Mouse (Mus musculus) frontal cortex, postnatal 36 days (tissue): ENCODE data around the gene Ppm1l.

Experiments
- DNase-seq, 2 experiments: peaks; one replicate each; pipeline ENCODE4 v3.0.0; 2022; ENCODE audit warnings: low spot score in 2 of 2

Gene Ppm1l

DNA sequence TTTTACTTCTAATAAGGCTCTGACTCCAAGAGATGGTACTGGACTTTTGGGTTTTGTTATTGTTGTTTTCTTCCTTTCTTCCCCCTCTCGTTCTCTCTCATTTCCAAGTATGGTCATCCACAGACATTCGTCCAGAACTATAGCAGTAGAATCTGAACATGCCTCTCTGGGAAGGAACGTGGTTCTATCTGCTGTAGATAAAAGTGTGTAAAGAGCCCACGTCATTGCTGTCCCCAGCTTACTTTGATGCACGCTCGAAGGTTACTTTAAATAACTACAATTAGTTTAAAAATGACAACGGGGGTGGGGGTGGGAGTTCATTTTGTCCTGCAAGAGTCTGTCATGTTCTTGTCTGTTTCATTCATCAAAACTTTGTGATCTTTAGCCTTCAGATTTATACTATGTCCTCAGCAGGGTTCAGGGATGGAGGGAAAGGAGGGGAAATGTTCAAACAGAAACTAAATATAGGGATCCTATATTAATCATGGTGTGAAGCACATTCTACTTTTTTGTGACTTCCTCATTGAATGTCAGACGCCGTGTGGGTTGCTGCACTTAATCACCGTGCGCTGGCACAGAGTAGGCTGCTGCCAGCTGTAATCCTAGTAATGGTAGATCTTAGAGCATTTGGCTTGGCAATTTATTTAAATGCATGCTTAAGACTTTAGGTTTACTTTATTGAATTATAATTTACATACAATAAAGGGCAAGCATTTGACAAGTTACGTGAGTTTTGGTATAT, 122.3 kb downstream of the Ppm1l start:
- DNase-seq: peak; percentile 48 to 52

DNA sequence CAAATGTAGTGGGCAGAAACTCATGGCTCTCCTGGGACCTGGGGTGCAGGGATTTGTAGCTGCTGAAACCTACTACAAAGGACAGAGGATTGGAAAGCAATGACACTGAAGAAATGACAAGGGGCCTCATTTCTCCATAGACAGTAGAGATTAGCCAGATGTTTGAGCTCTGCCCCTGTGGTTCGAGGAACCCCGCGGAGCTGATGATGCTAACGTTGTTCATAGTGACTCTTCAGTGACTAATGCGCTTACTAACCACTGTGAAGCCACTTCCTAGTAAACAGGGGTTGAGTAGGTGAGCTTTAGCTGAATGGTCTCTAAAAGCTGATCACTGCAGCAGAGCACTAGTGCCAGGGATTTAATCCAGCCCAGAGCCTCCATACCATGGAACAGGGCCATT, 124.1 kb downstream of the Ppm1l start:
- DNase-seq: no peak

- no peak for DNase-seq
Measured at GRCm38 (mm10) chr3:69446989-69447388, 130.3 kb downstream of the Ppm1l start.

- no peak for DNase-seq
Measured at GRCm38 (mm10) chr3:69449041-69449440, 132.4 kb downstream of the Ppm1l start.

DNA sequence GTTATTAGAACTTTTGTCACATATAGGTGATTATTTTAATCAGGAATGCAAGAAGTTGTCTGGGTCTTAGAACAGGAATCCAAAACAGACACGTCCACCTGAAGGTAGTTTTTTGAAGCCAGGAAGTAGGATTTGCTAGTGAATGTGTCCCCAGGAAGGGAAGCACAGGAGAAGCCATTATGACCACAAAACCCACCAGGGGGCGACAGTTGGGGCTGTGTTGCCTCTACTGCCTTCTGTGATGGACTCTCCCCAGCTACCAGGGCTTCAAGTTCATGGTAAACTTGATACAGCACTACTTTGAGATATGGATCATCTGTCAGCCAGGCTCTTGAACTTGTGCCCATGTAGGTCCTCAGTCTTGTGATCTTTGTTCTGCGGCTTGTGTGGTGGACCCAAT, 137.7 kb downstream of the Ppm1l start:
- no peak for DNase-seq

- DNase-seq: no peak
Measured at GRCm38 (mm10) chr3:69456071-69456470, 139.4 kb downstream of the Ppm1l start.

DNA sequence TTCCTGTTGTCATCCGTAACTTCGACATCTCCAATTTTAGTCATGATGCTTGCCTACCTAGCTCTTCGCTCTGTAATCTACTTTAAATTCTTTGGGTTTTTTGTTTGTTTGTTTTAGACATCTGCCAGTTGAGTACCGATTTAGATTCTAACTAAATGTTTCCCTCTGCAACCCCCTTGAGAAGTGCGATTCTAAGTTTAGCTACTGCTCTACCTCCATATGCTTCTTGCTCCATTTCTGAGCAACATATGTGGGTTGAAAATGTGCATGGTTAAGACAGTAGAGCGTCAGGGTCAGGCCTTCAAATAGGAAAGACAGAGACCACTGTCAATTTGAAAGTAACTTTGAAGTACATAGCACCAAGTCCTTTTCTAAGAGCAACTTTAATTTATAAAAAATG, 142.1 kb downstream of the Ppm1l start:
- no peak for DNase-seq

GRCm38 (mm10) chr3:69461956-69462355, 145.3 kb downstream of the Ppm1l start:
- no peak for DNase-seq

DNA sequence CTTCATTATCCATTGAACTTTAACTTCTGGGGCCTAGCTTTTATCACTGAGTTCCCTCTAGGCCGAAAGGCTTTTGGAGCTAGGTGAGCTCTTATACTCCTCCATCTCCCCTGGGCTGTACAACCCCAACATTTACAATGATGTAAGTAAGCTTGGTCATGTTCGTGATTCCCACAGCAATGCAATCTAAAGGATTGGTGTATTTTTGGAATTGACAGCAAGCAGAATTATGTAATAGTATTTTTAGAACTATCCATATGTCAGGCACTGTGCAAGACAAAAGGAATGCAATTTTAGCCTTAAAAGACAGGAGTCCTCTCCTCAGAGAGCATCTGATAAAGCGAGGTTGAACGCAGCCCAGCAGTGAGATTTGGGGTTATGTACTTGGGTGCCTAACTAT, 149.1 kb downstream of the Ppm1l start:
- no peak for DNase-seq

DNA sequence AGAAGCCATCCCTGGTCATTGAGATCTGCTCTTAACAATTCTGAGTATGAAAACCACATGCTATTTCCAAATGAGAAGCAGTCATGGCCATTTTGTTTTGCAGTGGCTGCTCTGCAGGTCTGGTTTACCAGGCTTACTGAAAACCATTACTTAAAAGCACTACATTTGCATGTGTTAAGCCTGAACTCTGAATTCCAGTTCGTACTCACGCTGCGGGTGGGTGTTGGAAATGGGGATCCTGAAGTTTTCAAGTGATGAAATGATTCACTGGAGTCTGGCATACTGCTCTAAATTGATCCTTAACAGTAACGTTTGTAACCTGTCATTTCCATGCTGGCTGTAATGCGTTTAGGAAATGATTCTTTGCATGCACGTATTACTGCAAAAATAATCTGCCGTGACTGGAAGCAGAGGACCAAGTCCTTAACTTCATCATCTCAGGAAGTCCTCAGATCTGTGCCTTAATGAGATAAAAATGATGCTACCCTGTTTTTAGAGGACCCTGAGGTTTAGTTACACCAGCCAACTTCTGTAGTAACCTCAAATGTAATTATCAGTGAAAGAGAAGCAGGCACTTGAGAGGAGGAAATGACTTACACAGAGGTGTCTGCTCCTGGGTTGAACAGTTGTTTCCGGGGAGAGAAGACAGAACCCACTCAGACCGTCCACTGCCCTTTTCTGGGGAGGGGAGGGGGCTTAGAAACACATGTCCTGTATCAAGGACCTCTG, 151.8 kb downstream of the Ppm1l start:
- DNase-seq: peak; percentile 37 to 66

GRCm38 (mm10) chr3:69469463-69470141, 152.9 kb downstream of the Ppm1l start:
- no peak for DNase-seq

GRCm38 (mm10) chr3:69470142-69470796, 153.6 kb downstream of the Ppm1l start:
- no peak for DNase-seq

DNA sequence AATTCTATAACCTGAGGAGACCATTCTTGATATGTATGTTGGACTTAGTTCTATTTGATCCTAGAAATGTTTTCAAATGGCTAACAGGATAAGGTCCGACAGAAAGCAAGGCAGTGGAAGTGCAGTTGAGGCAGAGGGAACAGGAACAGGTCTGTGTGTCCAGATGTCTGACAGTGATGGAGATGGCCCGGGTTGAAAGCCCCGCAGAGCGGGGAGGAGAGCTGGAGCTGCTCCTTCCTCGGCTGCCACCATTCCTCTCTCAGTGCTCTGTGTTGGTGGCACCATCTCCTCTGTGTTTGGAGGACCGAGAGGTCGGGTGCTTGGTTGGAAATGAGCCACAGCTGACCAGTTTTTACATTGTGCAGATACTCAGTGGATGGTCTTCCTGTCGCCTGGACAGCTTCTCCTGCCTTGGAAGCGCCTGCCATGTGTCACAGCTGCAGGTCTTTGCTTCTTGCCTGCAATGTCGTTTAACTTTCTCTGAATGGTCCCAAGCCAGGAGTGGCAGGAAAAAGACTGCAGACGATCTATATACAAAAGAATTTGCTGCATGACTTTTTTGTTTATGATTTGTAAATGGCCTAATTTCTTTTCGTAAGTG, 159.3 kb downstream of the Ppm1l start:
- DNase-seq: no peak

- DNase-seq: peak in 1 of 2 experiments; percentile 41
Measured at GRCm38 (mm10) chr3:69479937-69480336, 163.3 kb downstream of the Ppm1l start.

- DNase-seq: peak; percentile 74 to 89
Measured at GRCm38 (mm10) chr3:69481835-69482234, 165.2 kb downstream of the Ppm1l start.

DNA sequence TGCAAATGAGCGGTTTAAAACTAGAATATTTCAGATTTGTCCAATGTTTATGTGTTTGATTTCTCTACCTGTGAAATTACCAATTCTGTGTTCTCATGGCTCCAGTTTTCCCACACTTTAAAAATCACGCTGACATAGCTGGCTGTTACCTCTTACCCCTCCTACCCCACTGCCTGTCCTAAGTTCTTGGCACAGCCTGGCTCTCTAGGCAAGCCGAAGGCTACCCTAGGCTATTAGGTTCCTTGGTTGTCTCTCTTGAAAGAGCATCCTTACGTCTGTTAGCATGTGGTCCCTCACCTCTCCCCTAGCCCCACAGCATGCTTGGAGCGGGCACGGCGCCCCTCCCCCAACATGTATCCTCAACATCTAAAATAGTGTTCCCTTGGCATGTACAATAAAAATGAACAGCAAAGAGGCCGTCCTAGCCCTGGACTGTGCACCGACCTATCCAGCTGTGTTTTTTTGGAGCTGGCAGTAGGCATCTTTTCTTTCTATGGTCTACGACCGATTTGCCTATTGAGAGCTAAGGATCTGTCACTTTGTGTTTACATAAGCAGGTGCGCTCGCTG, 167.4 kb downstream of the Ppm1l start:
- DNase-seq: no peak

- DNase-seq: no peak
Measured at GRCm38 (mm10) chr3:69484582-69484981, 167.9 kb downstream of the Ppm1l start.

DNA sequence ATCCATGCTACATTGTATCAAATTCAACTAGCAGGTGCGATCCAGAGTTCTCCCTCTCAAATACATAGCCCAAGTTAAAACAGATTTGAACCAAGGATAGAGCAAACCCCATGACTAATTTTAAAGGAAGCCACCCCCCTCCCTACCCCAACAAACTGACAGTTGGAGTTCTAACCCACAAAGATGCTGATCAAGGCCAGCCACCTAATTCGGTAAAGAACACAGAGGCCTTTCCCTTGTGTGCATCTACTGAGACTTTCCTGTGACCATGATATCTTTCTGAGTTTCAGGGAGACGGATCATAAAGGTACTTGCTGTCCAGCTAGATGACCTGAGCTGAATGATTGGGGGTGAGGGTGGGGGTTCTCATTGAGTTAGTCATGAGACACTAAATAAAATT, 168.7 kb downstream of the Ppm1l start:
- no peak for DNase-seq

DNA sequence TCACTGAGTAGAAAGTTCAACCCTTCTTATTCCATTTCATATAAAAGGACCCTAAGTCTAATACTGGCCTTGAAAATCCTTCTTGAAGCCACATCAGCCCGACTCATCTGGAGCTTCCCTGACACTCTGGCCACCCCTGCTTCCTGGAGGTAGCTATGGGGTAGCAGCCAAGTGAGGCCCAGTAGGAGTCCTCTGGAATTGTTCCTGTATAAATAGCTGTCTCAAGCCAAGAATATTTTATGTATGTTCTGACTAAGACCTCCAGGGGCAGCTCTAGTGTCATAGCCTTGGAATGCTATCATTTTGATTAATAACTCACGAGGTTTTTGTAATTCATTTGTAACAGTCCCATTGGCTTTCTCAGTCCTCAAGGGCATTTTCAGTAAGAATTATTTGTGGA, 169.1 kb downstream of the Ppm1l start:
- DNase-seq: no peak

DNA sequence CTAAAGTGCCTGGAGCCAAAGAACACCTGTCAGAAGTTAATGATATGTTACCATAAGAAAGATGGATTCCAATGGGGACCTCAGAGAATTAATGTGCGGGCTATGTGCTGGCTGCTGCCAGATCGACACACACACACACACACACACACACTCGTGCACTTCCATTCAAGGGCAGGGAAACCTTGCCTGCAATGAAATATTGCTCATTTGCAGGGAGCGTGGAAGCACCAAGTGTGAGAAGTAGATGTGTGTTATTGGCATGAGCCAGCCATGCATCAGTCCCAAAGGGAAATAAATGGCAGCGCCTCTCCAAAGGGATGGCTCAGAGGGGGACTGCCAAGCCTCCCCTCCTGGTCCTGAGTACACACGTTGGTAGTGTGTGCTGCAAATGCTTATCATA, 170.8 kb downstream of the Ppm1l start:
- no peak for DNase-seq

GRCm38 (mm10) chr3:69489669-69490068, 173.0 kb downstream of the Ppm1l start:
- DNase-seq: peak in 1 of 2 experiments; percentile 55
